Mouse (Mus musculus) forebrain, embryonic 15.5 days (tissue): ENCODE data around the gene B4galt2. TPM values are rescaled to one million over a fixed set of nuclear protein-coding genes. Genes with fewer than 3 reads are reported as not detected.
A peak's percentile ranks its signal among the peaks of the same experiment; 100 is the strongest.

Experiments used
- ATAC-seq: fragments of 200-750 bp; cut with Nextera tagmentation; replicated peaks from 2 replicates; pipeline ENCODE4 v1.8.0; 2017; ENCODE audit warnings: mild to moderate bottlenecking, moderate TSS enrichment, moderate library complexity
- H3K27ac ChIP-seq: fragments of 300-500 bp; sonication (generic); replicated peaks from 2 replicates; pipeline ENCODE4 v1.5.1; 2015; ENCODE audit warnings: mild to moderate bottlenecking, inconsistent platforms
- H3K27me3 ChIP-seq: fragments of 300-500 bp; sonication (generic); 2 replicates; pipeline ENCODE4 v1.6.1; 2015; ENCODE audit warnings: inconsistent platforms
- H3K36me3 ChIP-seq: fragments of 300-500 bp; sonication (generic); 2 replicates; pipeline ENCODE4 v1.6.1; 2015; ENCODE audit warnings: mild to moderate bottlenecking, inconsistent platforms
- H3K4me1 ChIP-seq: fragments of 300-500 bp; sonication (generic); 2 replicates; pipeline ENCODE4 v1.6.1; 2015; ENCODE audit warnings: inconsistent platforms
- H3K4me2 ChIP-seq: fragments of 300-500 bp; sonication (generic); replicated peaks from 2 replicates; pipeline ENCODE4 v1.6.1; 2015; ENCODE audit warnings: mild to moderate bottlenecking, inconsistent platforms
- H3K4me3 ChIP-seq: fragments of 300-500 bp; sonication (generic); 2 replicates; pipeline ENCODE4 v1.5.1; 2015; ENCODE audit warnings: mild to moderate bottlenecking, inconsistent platforms
- H3K9ac ChIP-seq: fragments of 300-500 bp; sonication (generic); replicated peaks from 2 replicates; pipeline ENCODE4 v1.6.1; 2015; ENCODE audit warnings: mild to moderate bottlenecking, inconsistent platforms
- H3K9me3 ChIP-seq: fragments of 300-500 bp; sonication (generic); 2 replicates; pipeline ENCODE4 v1.6.1; 2016; ENCODE audit warnings: inconsistent platforms
- whole genome bisulfite sequencing: fragments of 180-500 bp; shearing (Covaris S2); methylation state at CpG from one replicate; pipeline ENCODE4 v1.1.7; 2015; ENCODE audit warnings: mixed read lengths; 5-methylcytosine and 5-hydroxymethylcytosine counted together
- polyA plus RNA-seq: library from polyadenylated mRNA; unstranded; fragments of >200 nt; fragmentation: Nextera tagmentation; extraction: Ambion mirVana; gene quantifications from 2 replicates; pipeline ENCODE4 v1.2.1, GENCODE M21; 2015

The B4galt2 gene
- polyA plus RNA-seq, 1 experiment from 2014 or later = 52.6 TPM

- WGBS = 25% methylated on average over 4 of the region's 4 CpGs
- peak; percentile 89 for ATAC-seq
- Histone ChIP-seq H3K36me3 (no peaks in the 10 kb centered on the region), H3K4me3 (no peak overlapping the region), H3K4me1 (peaks cover 17% of the 10 kb centered on the region), H3K9me3 (no peaks in the 10 kb centered on the region), H3K27me3 (no peaks in the 10 kb centered on the region), H3K4me2 (no peak overlapping the region), H3K27ac (no peak overlapping the region), H3K9ac (no peak overlapping the region)
These were observed 20.5 kb downstream of the B4galt2 start for GRCm38 (mm10) chr4:117862823-117863222.

GRCm38 (mm10) chr4:117860570-117860969 is 22.7 kb downstream of the B4galt2 start:
- Histone ChIP-seq H3K27ac (no peak overlapping the region), H3K36me3 (no peaks in the 10 kb centered on the region), H3K4me3 (no peak overlapping the region), H3K9me3 (no peaks in the 10 kb centered on the region), H3K4me2 (no peak overlapping the region), H3K4me1 (peaks cover 11% of the 10 kb centered on the region), H3K9ac (no peak overlapping the region), H3K27me3 (no peaks in the 10 kb centered on the region)
- WGBS = 74% methylated on average over 9 of the region's 9 CpGs
- no peak for ATAC-seq

GRCm38 (mm10) chr4:117858794-117859193 is 24.5 kb downstream of the B4galt2 start:
- Histone ChIP-seq H3K4me2 (no peak overlapping the region), H3K4me3 (no peak overlapping the region), H3K4me1 (peaks cover 11% of the 10 kb centered on the region), H3K9ac (no peak overlapping the region), H3K9me3 (no peaks in the 10 kb centered on the region), H3K36me3 (no peaks in the 10 kb centered on the region), H3K27ac (no peak overlapping the region), H3K27me3 (no peaks in the 10 kb centered on the region)
- 54% methylated on average over 3 of the region's 3 CpGs for WGBS
- no peak for ATAC-seq

GRCm38 (mm10) chr4:117855146-117855545 is 28.1 kb downstream of the B4galt2 start:
- Histone ChIP-seq H3K4me3 (no peak overlapping the region), H3K27me3 (no peaks in the 10 kb centered on the region), H3K9ac (no peak overlapping the region), H3K27ac (no peak overlapping the region), H3K4me1 (peaks cover 5% of the 10 kb centered on the region; the same call in 1 of the 2 replicates), H3K4me2 (no peak overlapping the region), H3K36me3 (no peaks in the 10 kb centered on the region), H3K9me3 (no peaks in the 10 kb centered on the region)
- WGBS = 75% methylated on average over 9 of the region's 9 CpGs
- ATAC-seq = no peak

GRCm38 (mm10) chr4:117852152-117852868 is 31.0 kb downstream of the B4galt2 start:
- H3K4me1 ChIP-seq = peaks cover 15% of the 10 kb centered on the region; the same call in 1 of the 2 replicates
- H3K4me3 ChIP-seq = no peak overlapping the region
- no peaks in the 10 kb centered on the region for H3K36me3 ChIP-seq
- no peak overlapping the region for H3K4me2 ChIP-seq
- H3K27me3 ChIP-seq = no peaks in the 10 kb centered on the region
- no peaks in the 10 kb centered on the region for H3K9me3 ChIP-seq
- no peak for ATAC-seq
- H3K27ac ChIP-seq = no peak overlapping the region
- H3K9ac ChIP-seq = no peak overlapping the region
- 86% methylated on average over 10 of the region's 10 CpGs for WGBS

GRCm38 (mm10) chr4:117850871-117851270 is 32.4 kb downstream of the B4galt2 start:
- no peak overlapping the region for H3K9ac ChIP-seq
- no peaks in the 10 kb centered on the region for H3K9me3 ChIP-seq
- H3K27ac ChIP-seq = no peak overlapping the region
- no peak for ATAC-seq
- 78% methylated on average over 7 of the region's 7 CpGs for WGBS
- H3K27me3 ChIP-seq = no peaks in the 10 kb centered on the region
- H3K4me2 ChIP-seq = no peak overlapping the region
- H3K4me1 ChIP-seq = peaks cover 15% of the 10 kb centered on the region; the same call in 1 of the 2 replicates
- H3K36me3 ChIP-seq = no peaks in the 10 kb centered on the region
- H3K4me3 ChIP-seq = no peak overlapping the region

GRCm38 (mm10) chr4:117850176-117850575 is 33.1 kb downstream of the B4galt2 start:
- no peak overlapping the region for H3K4me2 ChIP-seq
- no peak for ATAC-seq

GRCm38 (mm10) chr4:117849506-117849905 is 33.8 kb downstream of the B4galt2 start:
- ATAC-seq = no peak
- no peak overlapping the region for H3K27ac ChIP-seq
- H3K9me3 ChIP-seq = no peaks in the 10 kb centered on the region

More at GRCm38 (mm10) chr4:117850176-117850575, 33.1 kb downstream of the B4galt2 start:
- H3K27ac ChIP-seq = no peak overlapping the region
- H3K9me3 ChIP-seq = no peaks in the 10 kb centered on the region
- H3K4me1 ChIP-seq = peaks cover 15% of the 10 kb centered on the region; the same call in 1 of the 2 replicates
- H3K4me3 ChIP-seq = no peak overlapping the region
- H3K36me3 ChIP-seq = no peaks in the 10 kb centered on the region
- H3K9ac ChIP-seq = no peak overlapping the region
- 67% methylated on average over 7 of the region's 7 CpGs for WGBS
- H3K27me3 ChIP-seq = no peaks in the 10 kb centered on the region

GRCm38 (mm10) chr4:117849063-117849462 is 34.2 kb downstream of the B4galt2 start:
- Histone ChIP-seq H3K9ac (no peak overlapping the region), H3K4me2 (no peak overlapping the region), H3K4me1 (peaks cover 15% of the 10 kb centered on the region; the same call in 1 of the 2 replicates), H3K9me3 (no peaks in the 10 kb centered on the region), H3K27ac (no peak overlapping the region), H3K4me3 (no peak overlapping the region), H3K36me3 (no peaks in the 10 kb centered on the region), H3K27me3 (no peaks in the 10 kb centered on the region)
- WGBS = 42% methylated on average over 17 of the region's 17 CpGs
- no peak for ATAC-seq

More at GRCm38 (mm10) chr4:117849506-117849905, 33.8 kb downstream of the B4galt2 start:
- H3K9ac ChIP-seq = no peak overlapping the region
- WGBS = 17% methylated on average over 5 of the region's 5 CpGs
- H3K4me2 ChIP-seq = no peak overlapping the region
- H3K4me3 ChIP-seq = no peak overlapping the region
- peaks cover 15% of the 10 kb centered on the region; the same call in 1 of the 2 replicates for H3K4me1 ChIP-seq
- H3K27me3 ChIP-seq = no peaks in the 10 kb centered on the region
- no peaks in the 10 kb centered on the region for H3K36me3 ChIP-seq

- Histone ChIP-seq H3K9me3 (no peaks in the 10 kb centered on the region), H3K4me1 (peaks cover 15% of the 10 kb centered on the region; the same call in 1 of the 2 replicates), H3K4me2 (no peak overlapping the region), H3K36me3 (no peaks in the 10 kb centered on the region), H3K9ac (no peak overlapping the region), H3K4me3 (no peak overlapping the region), H3K27ac (no peak overlapping the region), H3K27me3 (no peaks in the 10 kb centered on the region)
- 15% methylated on average over 2 of the region's 2 CpGs for WGBS
- peak; percentile 41; the same call in 1 of the 2 replicates for ATAC-seq
These were observed 36.3 kb downstream of the B4galt2 start for GRCm38 (mm10) chr4:117847011-117847410.

GRCm38 (mm10) chr4:117846261-117846660 is 37.0 kb downstream of the B4galt2 start:
- Histone ChIP-seq H3K4me3 (no peak overlapping the region), H3K36me3 (no peaks in the 10 kb centered on the region), H3K27me3 (no peaks in the 10 kb centered on the region), H3K4me2 (no peak overlapping the region), H3K27ac (no peak overlapping the region), H3K9me3 (no peaks in the 10 kb centered on the region), H3K4me1 (peaks cover 15% of the 10 kb centered on the region; the same call in 1 of the 2 replicates), H3K9ac (no peak overlapping the region)
- ATAC-seq = no peak
- 95% methylated on average over 4 of the region's 4 CpGs for WGBS

GRCm38 (mm10) chr4:117845316-117845715 is 38.0 kb downstream of the B4galt2 start:
- no peak for ATAC-seq
- H3K9me3 ChIP-seq = no peaks in the 10 kb centered on the region
- no peak overlapping the region for H3K4me2 ChIP-seq
- H3K27me3 ChIP-seq = no peaks in the 10 kb centered on the region
- H3K4me1 ChIP-seq = peaks cover 15% of the 10 kb centered on the region; the same call in 1 of the 2 replicates
- H3K27ac ChIP-seq = no peak overlapping the region
- whole genome bisulfite sequencing = 80% methylated on average over 11 of the region's 11 CpGs
- no peak overlapping the region for H3K9ac ChIP-seq
- H3K36me3 ChIP-seq = no peaks in the 10 kb centered on the region
- H3K4me3 ChIP-seq = no peak overlapping the region
